Mouse (Mus musculus) midbrain, embryonic 16.5 days (tissue): ENCODE results near the gene Gal3st1. TPM values are rescaled to one million over a fixed set of nuclear protein-coding genes. Genes with fewer than 3 reads are reported as not detected.
"Not testable (repeated sequence)": the region's sequence is repeated elsewhere in the genome, so short reads cannot be mapped to it uniquely, and the experiment has no call there.

Experiments used
- ATAC-seq: fragments of 200-750 bp; cut with Nextera tagmentation; 2 replicates; pipeline ENCODE4 v1.8.0; 2017; ENCODE audit warnings: moderate TSS enrichment
- H3K27ac ChIP-seq: fragments of 300-500 bp; sonication (generic); 2 replicates; pipeline ENCODE4 v1.5.1; 2014; ENCODE audit warnings: mild to moderate bottlenecking, low read length, mixed read lengths
- H3K27me3 ChIP-seq: fragments of 300-500 bp; sonication (generic); 2 replicates; pipeline ENCODE4 v1.6.1; 2014; ENCODE audit warnings: low read depth, low read length, mixed read lengths; ENCODE audit not compliant: control insufficient read depth, insufficient read depth
- H3K36me3 ChIP-seq: fragments of 300-500 bp; sonication (generic); 2 replicates; pipeline ENCODE4 v1.6.1; 2014; ENCODE audit warnings: mild to moderate bottlenecking, low read length, moderate library complexity, mixed read lengths; ENCODE audit not compliant: control insufficient read depth, insufficient read depth
- H3K4me1 ChIP-seq: fragments of 300-500 bp; sonication (generic); 2 replicates; pipeline ENCODE4 v1.6.1; 2014; ENCODE audit warnings: mild to moderate bottlenecking, low read length, mixed read lengths; ENCODE audit not compliant: control insufficient read depth, insufficient read depth
- H3K4me2 ChIP-seq: fragments of 300-500 bp; sonication (generic); 2 replicates; pipeline ENCODE4 v1.6.1; 2014; ENCODE audit warnings: mild to moderate bottlenecking, low read length, mixed read lengths
- H3K4me3 ChIP-seq: fragments of 300-500 bp; sonication (generic); 2 replicates; pipeline ENCODE4 v1.5.1; 2014; ENCODE audit warnings: low read depth, mild to moderate bottlenecking, low read length, moderate library complexity, mixed read lengths
- H3K9ac ChIP-seq: fragments of 300-500 bp; sonication (generic); 2 replicates; pipeline ENCODE4 v1.6.1; 2014; ENCODE audit warnings: low read depth, low read length, mixed read lengths
- H3K9me3 ChIP-seq: fragments of 300-500 bp; sonication (generic); replicated peaks from 2 replicates; pipeline ENCODE4 v1.6.1; 2014; ENCODE audit warnings: mild to moderate bottlenecking, low read length, mixed read lengths; ENCODE audit not compliant: control insufficient read depth, poor library complexity, severe bottlenecking
- WGBS: fragments of 180-500 bp; shearing (Covaris S2); extraction: QIAGEN DNeasy Blood & Tissue Kit; methylation state at CpG from one replicate; pipeline ENCODE4 v1.1.7; 2014; 5-methylcytosine and 5-hydroxymethylcytosine counted together
- polyA plus RNA-seq: library from polyadenylated mRNA; unstranded; fragments of >200 nt; fragmentation: Nextera tagmentation; extraction: Ambion mirVana; gene quantifications from 2 replicates; pipeline ENCODE4 v1.2.1, GENCODE M21; 2015

Gal3st1 gene
- polyA plus RNA-seq, 1 experiment from 2014 or later, result 8.2 TPM

- H3K27me3 ChIP-seq, H3K36me3 ChIP-seq, ATAC-seq, H3K9me3 ChIP-seq, H3K4me3 ChIP-seq, H3K27ac ChIP-seq, H3K4me2 ChIP-seq, H3K4me1 ChIP-seq, H3K9ac ChIP-seq: not testable (repeated sequence)
- 92% methylated on average over 13 of the region's 13 CpGs for WGBS
These were observed 38.7 kb downstream of the Gal3st1 start for GRCm38 (mm10) chr11:4022111-4022510.

- H3K4me2 ChIP-seq, result no peak overlapping the region
- no peaks in the 10 kb centered on the region for H3K4me1 ChIP-seq
- H3K4me3 ChIP-seq, result no peak overlapping the region
These were observed 39.9 kb downstream of the Gal3st1 start for GRCm38 (mm10) chr11:4023321-4023720.

GRCm38 (mm10) chr11:4027066-4027465, 43.6 kb downstream of the Gal3st1 start:
- no peaks in the 10 kb centered on the region for H3K9me3 ChIP-seq
- WGBS, result 84% methylated on average over 8 of the region's 8 CpGs
- no peak overlapping the region for H3K4me2 ChIP-seq
- 0 out of 2 replicates have a peak, but pooled peaks cover 1% of the 10 kb centered on the region for H3K27me3 ChIP-seq
- H3K27ac ChIP-seq, result no peak overlapping the region
- H3K4me1 ChIP-seq, result no peaks in the 10 kb centered on the region
- H3K9ac ChIP-seq, result no peak overlapping the region
- H3K36me3 ChIP-seq, result no peaks in the 10 kb centered on the region
- no peak overlapping the region for H3K4me3 ChIP-seq
- no peak for ATAC-seq

More at GRCm38 (mm10) chr11:4023321-4023720, 39.9 kb downstream of the Gal3st1 start:
- 58% methylated on average over 2 of the region's 2 CpGs for WGBS
- H3K9ac ChIP-seq, result no peak overlapping the region
- H3K36me3 ChIP-seq, result no peaks in the 10 kb centered on the region
- ATAC-seq, result no peak
- no peaks in the 10 kb centered on the region for H3K9me3 ChIP-seq
- no peaks in the 10 kb centered on the region for H3K27me3 ChIP-seq
- no peak overlapping the region for H3K27ac ChIP-seq

GRCm38 (mm10) chr11:4027561-4028334, 44.3 kb downstream of the Gal3st1 start:
- Histone ChIP-seq H3K36me3 (no peaks in the 10 kb centered on the region), H3K4me2 (no peak overlapping the region), H3K4me3 (no peak overlapping the region), H3K9me3 (no peaks in the 10 kb centered on the region), H3K27ac (no peak overlapping the region), H3K27me3 (0 out of 2 replicates have a peak, but pooled peaks cover 2% of the 10 kb centered on the region), H3K9ac (no peak overlapping the region), H3K4me1 (no peaks in the 10 kb centered on the region)
- 83% methylated on average over 9 of the region's 9 CpGs for WGBS
- no peak for ATAC-seq

GRCm38 (mm10) chr11:4029343-4029742, 45.9 kb downstream of the Gal3st1 start:
- Histone ChIP-seq H3K27me3 (0 out of 2 replicates have a peak, but pooled peaks cover 2% of the 10 kb centered on the region), H3K9me3 (no peaks in the 10 kb centered on the region), H3K27ac (no peak overlapping the region), H3K4me2 (no peak overlapping the region), H3K4me1 (no peaks in the 10 kb centered on the region), H3K4me3 (no peak overlapping the region), H3K9ac (no peak overlapping the region), H3K36me3 (no peaks in the 10 kb centered on the region)
- WGBS, result 64% methylated on average over 4 of the region's 4 CpGs
- ATAC-seq, result no peak

GRCm38 (mm10) chr11:4031126-4031941, 47.9 kb downstream of the Gal3st1 start, which contains the start of gene Sec14l4:
Sec14l4 (plus strand) TSS chr11:4031462.
- no peak within 1 kb of the TSS for H3K4me3 ChIP-seq
- no peaks in the 10 kb centered on the region for H3K4me1 ChIP-seq
- no peaks in the 10 kb centered on the region for H3K9me3 ChIP-seq
- WGBS, result 41% methylated on average over 16 of the region's 16 CpGs
- H3K36me3 ChIP-seq, result no peaks in the 10 kb centered on the region
- H3K27ac ChIP-seq, result no peak within 1 kb of the TSS
- 0 out of 2 replicates have a peak, but pooled peaks cover 2% of the 10 kb centered on the region for H3K27me3 ChIP-seq
- H3K9ac ChIP-seq, result no peak within 1 kb of the TSS
- ATAC-seq, result no peak
- H3K4me2 ChIP-seq, result no peak within 1 kb of the TSS

DNA sequence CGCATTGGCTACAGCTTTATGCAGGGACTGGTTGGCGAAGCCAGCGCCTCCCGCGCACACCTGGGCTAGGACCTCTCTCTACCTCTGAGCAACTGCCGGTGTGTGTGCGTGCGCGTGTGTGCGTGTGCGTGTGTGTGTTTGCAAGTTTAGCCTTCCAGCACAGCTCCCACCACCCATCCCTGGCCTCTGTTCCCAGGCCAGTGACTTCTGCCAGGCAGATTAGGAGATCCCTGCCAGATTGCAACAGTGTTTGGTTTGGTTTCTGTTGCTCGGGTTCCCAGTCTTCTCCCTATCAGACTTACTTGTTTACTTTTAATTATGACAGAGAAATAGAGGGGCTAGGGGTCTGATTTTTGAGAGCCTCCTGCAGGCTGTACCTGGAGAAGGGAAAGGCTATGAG, 48.5 kb downstream of the Gal3st1 start:
- Histone ChIP-seq H3K27ac (no peak overlapping the region), H3K36me3 (no peaks in the 10 kb centered on the region), H3K4me3 (no peak overlapping the region), H3K27me3 (0 out of 2 replicates have a peak, but pooled peaks cover 2% of the 10 kb centered on the region), H3K4me1 (no peaks in the 10 kb centered on the region), H3K4me2 (no peak overlapping the region), H3K9me3 (no peaks in the 10 kb centered on the region), H3K9ac (no peak overlapping the region)
- no peak for ATAC-seq
- WGBS, result 31% methylated on average over 12 of the region's 12 CpGs

DNA sequence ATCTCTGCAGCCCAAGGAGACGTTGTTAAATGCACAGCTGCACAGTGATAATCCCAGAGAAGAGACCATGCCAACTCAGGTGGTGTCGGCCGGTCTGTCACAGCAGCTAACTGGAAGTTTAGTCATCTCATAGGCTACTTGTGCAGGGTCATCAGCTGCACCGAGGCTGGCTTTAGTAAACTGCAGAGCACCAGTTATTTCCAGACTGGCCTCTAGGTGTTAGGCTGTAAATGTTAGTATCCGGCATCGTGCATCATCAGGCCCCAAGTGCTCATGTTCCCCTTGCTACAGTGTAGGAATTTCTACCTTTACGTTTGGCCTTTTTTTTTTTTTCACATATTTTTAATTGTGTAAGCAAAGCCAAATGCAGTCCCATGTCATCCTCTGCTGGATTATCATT, 50.0 kb downstream of the Gal3st1 start:
- no peaks in the 10 kb centered on the region for H3K36me3 ChIP-seq
- H3K27ac ChIP-seq, result no peak overlapping the region
- H3K9me3 ChIP-seq, result no peaks in the 10 kb centered on the region
- H3K4me3 ChIP-seq, result no peak overlapping the region
- 68% methylated on average over 7 of the region's 7 CpGs for WGBS
- H3K9ac ChIP-seq, result no peak overlapping the region
- no peak overlapping the region for H3K4me2 ChIP-seq
- no peaks in the 10 kb centered on the region for H3K4me1 ChIP-seq
- no peak for ATAC-seq
- H3K27me3 ChIP-seq, result 0 out of 2 replicates have a peak, but pooled peaks cover 2% of the 10 kb centered on the region

DNA sequence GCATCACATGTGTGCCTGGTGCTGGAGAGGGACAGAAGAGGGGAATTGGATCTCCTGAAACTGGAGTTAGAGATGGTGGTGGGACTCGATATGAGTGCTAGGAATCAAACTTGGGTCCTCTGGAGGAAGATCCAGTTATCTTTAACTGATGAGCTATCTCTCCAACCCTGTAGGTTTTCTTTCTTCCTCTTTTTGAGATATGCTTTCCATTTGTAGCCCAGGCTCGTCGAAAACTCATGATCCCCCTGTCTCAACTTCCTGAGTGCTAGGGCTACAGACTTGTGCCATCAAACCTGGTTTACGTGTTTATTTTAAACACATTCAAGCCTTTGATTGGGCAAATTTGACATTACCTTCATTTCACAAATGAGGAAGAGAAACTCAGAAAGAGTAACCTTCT, 50.7 kb downstream of the Gal3st1 start:
- Histone ChIP-seq H3K4me2 (no peak overlapping the region), H3K27ac (no peak overlapping the region), H3K36me3 (no peaks in the 10 kb centered on the region), H3K4me1 (no peaks in the 10 kb centered on the region), H3K9ac (no peak overlapping the region), H3K27me3 (0 out of 2 replicates have a peak, but pooled peaks cover 2% of the 10 kb centered on the region), H3K9me3 (no peaks in the 10 kb centered on the region), H3K4me3 (no peak overlapping the region)
- WGBS, result 89% methylated on average over 4 of the region's 4 CpGs
- ATAC-seq, result no peak
